Mouse (Mus musculus) forebrain, embryonic 11.5 days (tissue): ENCODE results near the gene Mllt11. TPM values are rescaled to one million over a fixed set of nuclear protein-coding genes. Genes with fewer than 3 reads are reported as not detected.

Experiments used
- ATAC-seq: fragments of 200-750 bp; cut with Nextera tagmentation; replicated peaks from 2 replicates; pipeline ENCODE4 v1.8.0; 2017; ENCODE audit warnings: moderate TSS enrichment; ENCODE audit not compliant: low FRiP score
- DNase-seq: peaks from one replicate; pipeline ENCODE4 v3.0.0-alpha.2; 2017; ENCODE audit warnings: low spot score
- H3K27ac ChIP-seq: fragments of 300-500 bp; sonication (generic); 2 replicates; pipeline ENCODE4 v1.5.1; 2014; ENCODE audit warnings: low read depth, low read length
- H3K27me3 ChIP-seq: fragments of 300-500 bp; sonication (generic); 2 replicates; pipeline ENCODE4 v1.6.1; 2014; ENCODE audit warnings: mild to moderate bottlenecking, low read length, mixed read lengths; ENCODE audit not compliant: control insufficient read depth, insufficient read depth
- H3K36me3 ChIP-seq: fragments of 300-500 bp; sonication (generic); 2 replicates; pipeline ENCODE4 v1.6.1; 2014; ENCODE audit warnings: mild to moderate bottlenecking, low read length, moderate library complexity, mixed read lengths; ENCODE audit not compliant: control insufficient read depth, insufficient read depth
- H3K4me1 ChIP-seq: fragments of 300-500 bp; sonication (generic); replicated peaks from 2 replicates; pipeline ENCODE4 v1.6.1; 2014; ENCODE audit warnings: low read length, mixed read lengths; ENCODE audit not compliant: control insufficient read depth, insufficient read depth
- H3K4me2 ChIP-seq: fragments of 300-500 bp; sonication (generic); 2 replicates; pipeline ENCODE4 v1.6.1; 2014; ENCODE audit warnings: low read depth, mild to moderate bottlenecking, low read length, moderate library complexity, mixed read lengths; ENCODE audit not compliant: severe bottlenecking
- H3K4me3 ChIP-seq: fragments of 300-500 bp; sonication (generic); 2 replicates; pipeline ENCODE4 v1.5.1; 2014; ENCODE audit warnings: low read depth, low read length
- H3K9ac ChIP-seq: fragments of 300-500 bp; sonication (generic); 2 replicates; pipeline ENCODE4 v1.6.1; 2014; ENCODE audit warnings: low read length
- H3K9me3 ChIP-seq: fragments of 300-500 bp; sonication (generic); 2 replicates; pipeline ENCODE4 v1.6.1; 2016; ENCODE audit warnings: low read length, mixed read lengths; ENCODE audit not compliant: control insufficient read depth
- WGBS: fragments of 180-500 bp; shearing (Covaris S2); extraction: QIAGEN DNeasy Blood & Tissue Kit; methylation state at CpG from one replicate; pipeline ENCODE4 v1.1.7; 2014; 5-methylcytosine and 5-hydroxymethylcytosine counted together
- polyA plus RNA-seq: library from polyadenylated mRNA; unstranded; fragments of >200 nt; fragmentation: Nextera tagmentation; extraction: Ambion mirVana; gene quantifications from 2 replicates; pipeline ENCODE4 v1.2.1, GENCODE M21; 2014

The Mllt11 gene
- polyA plus RNA-seq, 1 experiment from 2014 or later, result 89.8 TPM

- Histone ChIP-seq H3K9me3 (no peaks in the 10 kb centered on the region), H3K4me3 (no peak overlapping the region), H3K27ac (no peak overlapping the region), H3K4me2 (no peak overlapping the region), H3K9ac (no peak overlapping the region), H3K36me3 (peaks cover 14% of the 10 kb centered on the region; the same call in 1 of the 2 replicates), H3K4me1 (no peaks in the 10 kb centered on the region), H3K27me3 (no peaks in the 10 kb centered on the region)
- WGBS, result 89% methylated on average over 1 of the region's 1 CpGs
- no peak for ATAC-seq
- no peak for DNase-seq
Observed at GRCm38 (mm10) chr3:95199101-95199500, 32.9 kb downstream of the Mllt11 start.

- WGBS, result 91% methylated on average over 2 of the region's 2 CpGs
- Histone ChIP-seq H3K27me3 (no peaks in the 10 kb centered on the region), H3K27ac (no peak overlapping the region), H3K4me2 (no peak overlapping the region), H3K36me3 (peaks cover 11% of the 10 kb centered on the region; the same call in 1 of the 2 replicates), H3K4me1 (no peaks in the 10 kb centered on the region), H3K9me3 (no peaks in the 10 kb centered on the region), H3K4me3 (no peak overlapping the region), H3K9ac (no peak overlapping the region)
- no peak for DNase-seq
- ATAC-seq, result no peak
Observed at GRCm38 (mm10) chr3:95195772-95196171, 36.2 kb downstream of the Mllt11 start.

DNA sequence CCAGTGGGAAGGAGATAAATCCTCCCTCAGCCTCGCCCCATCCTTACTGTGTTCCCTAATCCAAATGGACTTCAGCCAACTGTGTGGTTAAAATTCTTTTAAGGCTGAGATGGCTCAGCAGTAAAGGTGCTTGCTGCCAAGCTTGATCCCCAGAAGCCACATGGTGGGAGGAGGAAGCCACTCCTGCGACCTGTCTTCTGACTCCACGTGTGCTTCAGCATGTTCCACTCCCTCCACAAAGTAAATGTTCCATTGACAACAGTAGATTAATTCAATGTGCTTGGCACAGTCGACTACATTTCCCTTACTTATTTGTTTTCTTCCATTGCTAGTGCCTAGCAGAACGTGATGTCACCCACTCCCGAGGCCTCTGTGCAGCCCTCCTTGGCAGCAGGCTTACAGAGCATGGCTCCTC, 37.2 kb downstream of the Mllt11 start:
- Histone ChIP-seq H3K9me3 (no peaks in the 10 kb centered on the region), H3K4me2 (no peak overlapping the region), H3K4me1 (no peaks in the 10 kb centered on the region), H3K9ac (no peak overlapping the region), H3K36me3 (peaks cover 11% of the 10 kb centered on the region; the same call in 1 of the 2 replicates), H3K4me3 (no peak overlapping the region), H3K27me3 (no peaks in the 10 kb centered on the region), H3K27ac (no peak overlapping the region)
- DNase-seq (no peak), ATAC-seq (no peak)
- WGBS, result 85% methylated on average over 6 of the region's 6 CpGs

DNA sequence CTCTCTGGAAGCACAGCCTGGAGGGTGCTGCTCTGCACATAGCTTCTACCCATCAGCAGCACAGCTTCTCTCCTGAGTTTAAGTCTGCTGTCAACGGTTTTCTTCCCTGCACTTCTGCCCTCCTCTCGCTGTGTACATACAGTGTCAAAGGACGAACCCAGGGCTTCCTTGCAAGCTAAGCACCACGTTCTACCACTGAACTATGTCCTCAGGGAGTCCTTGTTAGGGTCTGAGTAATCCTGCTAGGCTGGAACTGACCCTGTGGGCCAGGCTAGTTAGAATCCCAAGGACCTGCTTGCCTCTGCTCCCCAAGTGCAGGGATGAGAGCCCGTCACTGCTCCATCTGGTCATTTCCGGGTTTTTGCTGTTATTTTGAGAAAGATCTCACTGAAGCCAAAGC, 45.1 kb downstream of the Mllt11 start:
- Histone ChIP-seq H3K27ac (no peak overlapping the region), H3K4me2 (no peak overlapping the region), H3K4me3 (no peak overlapping the region), H3K27me3 (no peaks in the 10 kb centered on the region), H3K4me1 (no peaks in the 10 kb centered on the region), H3K36me3 (peaks cover 6% of the 10 kb centered on the region; the same call in 1 of the 2 replicates), H3K9me3 (no peaks in the 10 kb centered on the region), H3K9ac (no peak overlapping the region)
- no peak for DNase-seq
- no peak for ATAC-seq
- 88% methylated on average over 6 of the region's 6 CpGs for WGBS

- DNase-seq (no peak), ATAC-seq (no peak)
- peaks cover 6% of the 10 kb centered on the region; the same call in 1 of the 2 replicates for H3K36me3 ChIP-seq
- H3K27ac ChIP-seq, result no peak overlapping the region
- no peak overlapping the region for H3K4me2 ChIP-seq
- H3K9ac ChIP-seq, result no peak overlapping the region
- no peak overlapping the region for H3K4me3 ChIP-seq
- H3K4me1 ChIP-seq, result no peaks in the 10 kb centered on the region
- WGBS, result 95% methylated on average over 2 of the region's 2 CpGs
- H3K9me3 ChIP-seq, result no peaks in the 10 kb centered on the region
- no peaks in the 10 kb centered on the region for H3K27me3 ChIP-seq
Observed at GRCm38 (mm10) chr3:95186100-95186499, 45.9 kb downstream of the Mllt11 start.

DNA sequence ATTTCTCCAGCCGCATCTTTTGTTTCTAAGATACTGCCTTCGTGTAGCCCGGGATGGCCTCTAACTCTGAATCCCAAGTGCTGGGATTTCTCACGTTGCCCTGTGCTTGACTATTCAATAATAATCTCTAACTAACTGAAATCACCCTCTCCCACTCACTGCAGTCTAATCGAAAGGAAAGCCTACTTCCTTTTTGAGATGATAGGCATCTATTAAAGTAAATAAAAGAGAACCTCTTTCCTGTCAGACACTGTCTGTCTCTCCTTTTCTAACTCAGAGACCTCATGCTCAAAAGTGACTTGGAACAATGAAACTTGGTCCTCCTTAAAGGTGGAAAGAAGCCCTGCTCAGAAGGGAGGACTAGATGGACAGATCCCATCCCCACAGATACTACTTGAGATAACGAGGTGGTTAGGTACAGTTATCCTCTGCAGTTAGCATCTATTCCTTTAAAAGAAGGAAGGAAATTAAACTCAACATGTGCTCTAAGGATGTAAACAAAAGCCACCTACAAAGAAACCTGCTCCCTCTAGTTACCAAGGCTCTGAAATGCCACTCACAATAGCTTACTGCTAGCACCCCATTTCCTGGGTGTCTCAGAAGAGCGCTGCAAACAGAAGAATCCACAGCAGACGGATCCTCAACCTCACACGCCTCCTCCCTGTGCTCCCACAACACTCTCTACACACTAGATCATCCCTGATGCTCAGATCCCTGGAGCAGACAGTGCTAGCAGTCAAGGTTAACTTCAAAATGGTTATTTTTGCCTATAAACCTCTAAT, 47.0 kb downstream of the Mllt11 start:
- Histone ChIP-seq H3K36me3 (peaks cover 6% of the 10 kb centered on the region; the same call in 1 of the 2 replicates), H3K4me2 (no peak overlapping the region), H3K9ac (no peak overlapping the region), H3K27ac (no peak overlapping the region), H3K4me1 (no peaks in the 10 kb centered on the region), H3K4me3 (no peak overlapping the region), H3K9me3 (no peaks in the 10 kb centered on the region), H3K27me3 (no peaks in the 10 kb centered on the region)
- ATAC-seq (no peak), DNase-seq (no peak)
- 91% methylated on average over 9 of the region's 9 CpGs for WGBS

- no peak for ATAC-seq
Observed at GRCm38 (mm10) chr3:95181841-95182240, 50.1 kb downstream of the Mllt11 start.

GRCm38 (mm10) chr3:95179890-95180289, 52.1 kb downstream of the Mllt11 start:
- no peaks in the 10 kb centered on the region for H3K4me1 ChIP-seq
- no peak overlapping the region for H3K27ac ChIP-seq
- no peak overlapping the region for H3K4me2 ChIP-seq
- no peaks in the 10 kb centered on the region for H3K36me3 ChIP-seq
- no peak overlapping the region for H3K4me3 ChIP-seq
- H3K9ac ChIP-seq, result no peak overlapping the region
- ATAC-seq, result no peak
- no peaks in the 10 kb centered on the region for H3K27me3 ChIP-seq
- DNase-seq, result no peak
- H3K9me3 ChIP-seq, result no peaks in the 10 kb centered on the region
- WGBS, result 75% methylated on average over 3 of the region's 3 CpGs

More at GRCm38 (mm10) chr3:95181841-95182240, 50.1 kb downstream of the Mllt11 start:
- H3K36me3 ChIP-seq, result no peaks in the 10 kb centered on the region; the same call in 1 of the 2 replicates
- H3K4me3 ChIP-seq, result no peak overlapping the region
- H3K4me2 ChIP-seq, result no peak overlapping the region
- H3K9me3 ChIP-seq, result no peaks in the 10 kb centered on the region
- no peaks in the 10 kb centered on the region for H3K4me1 ChIP-seq
- WGBS, result 61% methylated on average over 1 of the region's 1 CpGs
- H3K27me3 ChIP-seq, result no peaks in the 10 kb centered on the region
- H3K9ac ChIP-seq, result no peak overlapping the region
- no peak overlapping the region for H3K27ac ChIP-seq
- no peak for DNase-seq

DNA sequence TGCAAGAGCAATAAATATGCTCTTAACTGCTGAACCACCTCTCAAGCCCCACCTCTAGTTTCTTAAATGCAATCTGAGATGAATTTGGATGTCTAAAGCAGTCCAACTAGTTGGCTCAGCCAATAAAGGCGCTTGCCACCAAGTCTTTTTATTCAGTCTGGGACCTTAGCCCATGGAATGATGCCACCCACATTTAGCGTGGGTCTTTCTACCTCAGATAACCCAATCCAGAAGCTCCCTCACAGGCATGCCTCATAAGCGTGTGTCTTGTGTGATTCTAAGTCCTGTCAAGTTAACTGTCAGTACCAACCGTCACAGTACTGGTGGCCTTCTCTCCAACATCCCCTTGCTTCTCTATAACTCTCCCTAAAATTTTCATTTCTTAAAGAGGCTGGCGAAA, 53.0 kb downstream of the Mllt11 start:
- ATAC-seq, result no peak
- Histone ChIP-seq H3K27ac (no peak overlapping the region; the same call in 1 of the 2 replicates), H3K36me3 (no peaks in the 10 kb centered on the region), H3K9me3 (no peaks in the 10 kb centered on the region), H3K4me3 (no peak overlapping the region), H3K4me2 (no peak overlapping the region), H3K4me1 (no peaks in the 10 kb centered on the region), H3K9ac (no peak overlapping the region), H3K27me3 (peaks cover under 1% of the 10 kb centered on the region)
- 91% methylated on average over 5 of the region's 5 CpGs for WGBS
- DNase-seq, result no peak
